Mouse (Mus musculus) midbrain, postnatal 0 days (tissue): ENCODE results near the gene Eng. TPM values are rescaled to one million over a fixed set of nuclear protein-coding genes. Genes with fewer than 3 reads are reported as not detected.

ENCODE experiments used
- ATAC-seq: fragments of 200-750 bp; cut with Nextera tagmentation; 2 replicates; pipeline ENCODE4 v1.8.0; 2017; ENCODE audit warnings: moderate number of reproducible peaks, mild to moderate bottlenecking, moderate TSS enrichment, moderate library complexity; ENCODE audit not compliant: low FRiP score
- DNase-seq: peaks from one replicate; pipeline ENCODE4 v3.0.0-alpha.2; 2015; ENCODE audit warnings: low spot score
- H3K27ac ChIP-seq: fragments of 300-500 bp; sonication (generic); 2 replicates; pipeline ENCODE4 v1.5.1; 2014; ENCODE audit warnings: low read depth, mild to moderate bottlenecking, low read length, mixed read lengths
- H3K27me3 ChIP-seq: fragments of 300-500 bp; sonication (generic); 2 replicates; pipeline ENCODE4 v1.6.1; 2014; ENCODE audit warnings: low read length, control low read depth, mixed read lengths; ENCODE audit not compliant: insufficient read depth
- H3K36me3 ChIP-seq: fragments of 300-500 bp; sonication (generic); 2 replicates; pipeline ENCODE4 v1.6.1; 2014; ENCODE audit warnings: low read length, control low read depth, mixed read lengths; ENCODE audit not compliant: insufficient read depth
- H3K4me1 ChIP-seq: fragments of 300-500 bp; sonication (generic); 2 replicates; pipeline ENCODE4 v1.6.1; 2014; ENCODE audit warnings: mild to moderate bottlenecking, control low read depth, antibody characterized with exemption, low read length, mixed read lengths; ENCODE audit not compliant: insufficient read depth
- H3K4me2 ChIP-seq: fragments of 300-500 bp; sonication (generic); 2 replicates; pipeline ENCODE4 v1.6.1; 2014; ENCODE audit warnings: low read depth, mild to moderate bottlenecking, low read length, mixed read lengths; ENCODE audit not compliant: poor library complexity, severe bottlenecking
- H3K4me3 ChIP-seq: fragments of 300-500 bp; sonication (generic); 2 replicates; pipeline ENCODE4 v1.5.1; 2014; ENCODE audit warnings: low read depth, mild to moderate bottlenecking, low read length, moderate library complexity
- H3K9ac ChIP-seq: fragments of 300-500 bp; sonication (generic); replicated peaks from 2 replicates; pipeline ENCODE4 v1.6.1; 2014; ENCODE audit warnings: mild to moderate bottlenecking, low read length, moderate library complexity, mixed read lengths; ENCODE audit not compliant: poor library complexity, severe bottlenecking
- H3K9me3 ChIP-seq: fragments of 300-500 bp; sonication (generic); 2 replicates; pipeline ENCODE4 v1.6.1; 2016; ENCODE audit warnings: low read length, control low read depth
- CTCF ChIP-seq: IDR thresholded peaks from 2 replicates; pipeline ENCODE4 v1.5.1; 2016; ENCODE audit warnings: antibody characterized with exemption, mild to moderate bottlenecking
- WGBS: fragments of 180-500 bp; shearing (Covaris S2); extraction: QIAGEN DNeasy Blood & Tissue Kit; methylation state at CpG from one replicate; pipeline ENCODE4 v1.1.7; 2014; 5-methylcytosine and 5-hydroxymethylcytosine counted together
- microRNA counts: library from miRNA; unstranded; fragments of <30 nt; microRNA quantifications from one replicate; lab custom pipeline; 2015
- microRNA-seq: library from miRNA; unstranded; fragments of <30 nt; microRNA quantifications from one replicate; pipeline ENCODE4, GENCODE M21; 2016; ENCODE audit warnings: borderline number of aligned reads
- polyA plus RNA-seq: library from polyadenylated mRNA; unstranded; fragments of >200 nt; fragmentation: Nextera tagmentation; extraction: Ambion mirVana; gene quantifications from 2 replicates; pipeline ENCODE4 v1.2.1, GENCODE M21; 2015
- total RNA-seq: library from RNA; depleted of rRNA; stranded (reverse); fragments of >200 nt; gene quantifications from 2 replicates; pipeline ENCODE4 v1.2.3, GENCODE M21; 2014; rRNA removed

The Eng gene
- total and polyA plus RNA-seq, 2 experiments from 2014 or later: 20.0 to 20.3 TPM

DNA sequence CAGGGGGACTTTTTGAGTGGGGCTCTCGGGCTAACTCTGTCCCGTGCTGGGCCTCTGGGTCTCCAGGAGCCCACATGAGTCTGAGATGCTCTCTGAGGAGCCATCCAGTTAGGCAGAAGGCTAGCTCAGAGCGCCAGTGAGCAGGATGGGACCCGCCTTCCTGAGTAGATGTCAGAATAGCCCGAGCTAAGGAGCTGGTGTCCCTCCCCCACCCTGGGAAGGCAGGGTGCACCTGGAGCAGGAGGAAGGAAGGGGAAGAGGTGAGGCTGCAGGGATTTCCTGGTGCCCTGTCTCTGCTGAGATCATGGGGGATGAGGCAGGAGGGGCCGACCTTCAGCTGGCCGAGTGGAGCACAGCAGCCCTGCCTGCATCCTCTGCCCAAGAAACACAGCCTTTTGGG is 82.1 kb downstream of the Eng start:
- Histone ChIP-seq H3K36me3 (no peaks in the 10 kb centered on the region), H3K9me3 (no peaks in the 10 kb centered on the region), H3K27me3 (no peaks in the 10 kb centered on the region), H3K4me2 (peak overlapping the region; percentile 18), H3K27ac (no peak overlapping the region), H3K4me3 (peak overlapping the region; percentile 6; the same call in 1 of the 2 replicates), H3K4me1 (no peaks in the 10 kb centered on the region), H3K9ac (no peak overlapping the region)
- no peak for DNase-seq
- ATAC-seq: no peak
- WGBS: 60% methylated on average over 7 of the region's 7 CpGs
- no peak for TF ChIP-seq CTCF

- Histone ChIP-seq H3K9me3 (no peaks in the 10 kb centered on the region), H3K9ac (no peak overlapping the region), H3K27ac (no peak overlapping the region), H3K4me2 (0 out of 2 replicates have a peak overlapping the region, but pooled peaks have one; percentile 2), H3K27me3 (no peaks in the 10 kb centered on the region), H3K36me3 (no peaks in the 10 kb centered on the region), H3K4me3 (no peak overlapping the region), H3K4me1 (no peaks in the 10 kb centered on the region)
- no peak for TF ChIP-seq CTCF
- WGBS: 79% methylated on average over 4 of the region's 4 CpGs
- no peak for DNase-seq
- no peak for ATAC-seq
Measured at GRCm38 (mm10) chr2:32729547-32729946, 83.2 kb downstream of the Eng start.

DNA sequence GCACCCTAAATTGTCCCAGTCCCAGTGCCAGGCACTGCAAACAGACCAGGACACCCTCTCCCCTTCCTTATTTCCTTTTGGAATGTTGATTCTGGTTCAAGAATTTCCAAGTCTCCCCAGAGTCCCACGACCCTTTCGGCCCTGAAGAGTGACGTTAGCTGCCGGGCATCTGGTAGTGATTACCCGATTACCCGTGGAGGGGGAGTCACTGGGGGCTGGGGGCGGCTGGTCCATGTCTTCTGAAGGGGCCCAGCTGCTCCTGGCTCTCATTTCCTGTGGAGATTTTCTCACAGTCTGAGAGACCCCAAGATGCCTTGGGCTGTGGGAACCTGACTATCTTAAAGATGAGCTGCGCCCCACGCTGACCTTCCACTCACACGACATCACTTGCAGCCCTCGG is 84.5 kb downstream of the Eng start:
- H3K4me3 ChIP-seq: no peak overlapping the region
- H3K36me3 ChIP-seq: no peaks in the 10 kb centered on the region
- no peak for ATAC-seq
- no peak for TF ChIP-seq CTCF
- H3K9ac ChIP-seq: no peak overlapping the region
- no peaks in the 10 kb centered on the region for H3K9me3 ChIP-seq
- 55% methylated on average over 11 of the region's 11 CpGs for WGBS
- no peaks in the 10 kb centered on the region for H3K4me1 ChIP-seq
- no peaks in the 10 kb centered on the region for H3K27me3 ChIP-seq
- no peak overlapping the region for H3K4me2 ChIP-seq
- DNase-seq: no peak
- H3K27ac ChIP-seq: no peak overlapping the region

DNA sequence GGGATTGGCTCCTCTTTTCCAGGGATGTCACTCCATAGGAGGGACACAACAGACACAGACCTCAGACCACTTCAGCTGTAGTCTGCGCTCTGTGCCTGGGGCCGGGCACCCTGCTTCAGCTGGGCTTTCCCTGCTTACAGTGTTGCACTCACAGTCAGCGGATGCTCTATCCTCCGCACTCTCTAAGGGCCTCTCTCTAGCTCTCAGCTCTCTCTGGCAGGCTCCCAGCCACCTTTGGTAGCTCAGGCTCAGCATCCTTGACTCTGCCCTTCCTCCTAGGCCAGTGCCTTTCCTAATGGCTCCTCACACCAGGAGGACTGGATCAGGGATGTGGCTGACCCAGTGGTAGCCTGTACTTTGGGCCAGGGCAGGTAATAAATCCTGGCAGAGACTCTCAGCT is 85.5 kb downstream of the Eng start:
- no peak for TF ChIP-seq CTCF
- DNase-seq: no peak
- no peak overlapping the region for H3K4me2 ChIP-seq
- 74% methylated on average over 4 of the region's 4 CpGs for WGBS
- no peaks in the 10 kb centered on the region for H3K27me3 ChIP-seq
- no peak overlapping the region; the same call in 1 of the 2 replicates for H3K9ac ChIP-seq
- H3K36me3 ChIP-seq: no peaks in the 10 kb centered on the region
- H3K4me1 ChIP-seq: no peaks in the 10 kb centered on the region
- no peak overlapping the region for H3K4me3 ChIP-seq
- ATAC-seq: no peak
- no peak overlapping the region for H3K27ac ChIP-seq
- H3K9me3 ChIP-seq: no peaks in the 10 kb centered on the region

MicroRNAs encoded within 50 kb of the gene (microRNA counts, 519-probe panel; counts per million panel counts)
- microRNA mmu-miR-1954 (lab: Ali Mortazavi, UCI) (528 counts per million, percentile 58 among the panel's probes with 10 or more counts), microRNA mmu-miR-2861 (lab: Ali Mortazavi, UCI) (528 counts per million, percentile 58 among the panel's probes with 10 or more counts)

Small RNA genes within 50 kb of the gene (microRNA-seq; reads per million reads assigned to microRNA genes)
- gene Gm47291 (not detected), gene Mir1954 (not detected), gene Mir2861 (not detected), gene Mir3960 (not detected), gene Mir8093 (not detected)

Other genes starting within 250 kb of the Eng start
- gene Naif1, start 196.1 kb upstream of the Eng start, total RNA-seq: 2.4 and 3.2 TPM in 2 replicates
- 3.0 and 3.2 TPM in 2 replicates for gene Naif1, start 196.1 kb upstream of the Eng start, polyA plus RNA-seq
- gene Slc25a25, start 195.2 kb upstream of the Eng start, total RNA-seq: 60.6 and 69.2 TPM in 2 replicates
- 52.0 and 53.4 TPM in 2 replicates for gene Slc25a25, start 195.2 kb upstream of the Eng start, polyA plus RNA-seq
- gene Fam102a, start 111.3 kb upstream of the Eng start, total RNA-seq: 21.5 and 24.4 TPM in 2 replicates
- 6.8 and 7.2 TPM in 2 replicates for gene Fam102a, start 111.3 kb upstream of the Eng start, polyA plus RNA-seq
- 70.0 and 73.3 TPM in 2 replicates for gene Dpm2, start 75.7 kb upstream of the Eng start, total RNA-seq
- 135 and 143 TPM in 2 replicates for gene Dpm2, start 75.7 kb upstream of the Eng start, polyA plus RNA-seq
- 19.3 and 20.0 TPM in 2 replicates for gene Pip5kl1, start 71.8 kb upstream of the Eng start, total RNA-seq
- 16.5 and 26.5 TPM in 2 replicates for gene Pip5kl1, start 71.8 kb upstream of the Eng start, polyA plus RNA-seq
- 0.16 and 0.33 TPM in 2 replicates for gene 9430097D07Rik, start 70.9 kb upstream of the Eng start, total RNA-seq
- 0.69 and 0.82 TPM in 2 replicates for gene 9430097D07Rik, start 70.9 kb upstream of the Eng start, polyA plus RNA-seq
- 50.9 and 51.1 TPM in 2 replicates for gene St6galnac4, start 59.5 kb upstream of the Eng start, total RNA-seq
- 38.0 and 38.6 TPM in 2 replicates for gene St6galnac4, start 59.5 kb upstream of the Eng start, polyA plus RNA-seq
- gene St6galnac6, start 46.9 kb upstream of the Eng start, total RNA-seq: 113 and 166 TPM in 2 replicates
- 42.1 and 45.2 TPM in 2 replicates for gene St6galnac6, start 46.9 kb upstream of the Eng start, polyA plus RNA-seq
- 99.6 and 107 TPM in 2 replicates for gene Ak1, start 24.8 kb upstream of the Eng start, total RNA-seq
- gene Ak1, start 24.8 kb upstream of the Eng start, polyA plus RNA-seq: 114 and 133 TPM in 2 replicates
- 24.6 and 25.9 TPM in 2 replicates for gene Fpgs, start 57.5 kb downstream of the Eng start, total RNA-seq
- gene Fpgs, start 57.5 kb downstream of the Eng start, polyA plus RNA-seq: 25.1 and 29.6 TPM in 2 replicates
- gene Cdk9, start 66.5 kb downstream of the Eng start, total RNA-seq: 88.1 and 92.4 TPM in 2 replicates
- gene Cdk9, start 66.5 kb downstream of the Eng start, polyA plus RNA-seq: 58.2 and 59.4 TPM in 2 replicates
- 43.7 and 46.2 TPM in 2 replicates for gene Sh2d3c, start 74.5 kb downstream of the Eng start, total RNA-seq
- 54.4 and 54.6 TPM in 2 replicates for gene Sh2d3c, start 74.5 kb downstream of the Eng start, polyA plus RNA-seq
- 2.5 and 3.8 TPM in 2 replicates for gene 6330409D20Rik, start 94.4 kb downstream of the Eng start, total RNA-seq
- 3.7 and 4.0 TPM in 2 replicates for gene 6330409D20Rik, start 94.4 kb downstream of the Eng start, polyA plus RNA-seq
- gene Tor2a, start 110.6 kb downstream of the Eng start, total RNA-seq: 43.8 and 72.8 TPM in 2 replicates
- gene Tor2a, start 110.6 kb downstream of the Eng start, polyA plus RNA-seq: 42.0 and 44.9 TPM in 2 replicates
- 0.90 and 3.2 TPM in 2 replicates for gene Ttc16, start 129.0 kb downstream of the Eng start, total RNA-seq
- gene Ttc16, start 129.0 kb downstream of the Eng start, polyA plus RNA-seq: 0.32 and 0.44 TPM in 2 replicates
- gene Ptrh1, start 129.2 kb downstream of the Eng start, total RNA-seq: 2.1 and 2.7 TPM in 2 replicates
- 3.8 and 3.9 TPM in 2 replicates for gene Ptrh1, start 129.2 kb downstream of the Eng start, polyA plus RNA-seq
- gene Cfap157, start 137.8 kb downstream of the Eng start, total RNA-seq: 0.19 and 1.4 TPM in 2 replicates
- 0.48 and 1.1 TPM in 2 replicates for gene Cfap157, start 137.8 kb downstream of the Eng start, polyA plus RNA-seq
- gene Stxbp1, start 200.7 kb downstream of the Eng start, total RNA-seq: 185 and 264 TPM in 2 replicates
- 424 and 430 TPM in 2 replicates for gene Stxbp1, start 200.7 kb downstream of the Eng start, polyA plus RNA-seq
- gene Fam129b, start 229.5 kb downstream of the Eng start, total RNA-seq: 39.5 and 40.9 TPM in 2 replicates
- 17.7 and 18.1 TPM in 2 replicates for gene Fam129b, start 229.5 kb downstream of the Eng start, polyA plus RNA-seq